Mouse (Mus musculus) embryonic facial prominence, embryonic 15.5 days (tissue): ENCODE data around the gene Parm1. TPM values are rescaled to one million over a fixed set of nuclear protein-coding genes. Genes with fewer than 3 reads are reported as not detected.

ENCODE experiments used
- ATAC-seq: fragments of 200-750 bp; cut with Nextera tagmentation; 2 replicates; pipeline ENCODE4 v1.8.0; 2017; ENCODE audit warnings: low read depth, moderate TSS enrichment; ENCODE audit not compliant: insufficient number of reproducible peaks, low FRiP score, low TSS enrichment
- H3K27ac ChIP-seq: fragments of 300-500 bp; sonication (generic); replicated peaks from 2 replicates; pipeline ENCODE4 v1.5.1; 2015; ENCODE audit warnings: mild to moderate bottlenecking, inconsistent platforms
- H3K27me3 ChIP-seq: fragments of 300-500 bp; sonication (generic); 2 replicates; pipeline ENCODE4 v1.6.1; 2015; ENCODE audit warnings: inconsistent platforms
- H3K36me3 ChIP-seq: fragments of 300-500 bp; sonication (generic); 2 replicates; pipeline ENCODE4 v1.6.1; 2015; ENCODE audit warnings: mild to moderate bottlenecking, inconsistent platforms
- H3K4me1 ChIP-seq: fragments of 300-500 bp; sonication (generic); 2 replicates; pipeline ENCODE4 v1.6.1; 2015; ENCODE audit warnings: inconsistent platforms
- H3K4me2 ChIP-seq: fragments of 300-500 bp; sonication (generic); replicated peaks from 2 replicates; pipeline ENCODE4 v1.6.1; 2015; ENCODE audit warnings: mild to moderate bottlenecking, inconsistent platforms
- H3K4me3 ChIP-seq: fragments of 300-500 bp; sonication (generic); replicated peaks from 2 replicates; pipeline ENCODE4 v1.5.1; 2015; ENCODE audit warnings: mild to moderate bottlenecking, inconsistent platforms
- H3K9ac ChIP-seq: fragments of 300-500 bp; sonication (generic); 2 replicates; pipeline ENCODE4 v1.6.1; 2015; ENCODE audit warnings: inconsistent platforms
- H3K9me3 ChIP-seq: fragments of 300-500 bp; sonication (generic); replicated peaks from 2 replicates; pipeline ENCODE4 v1.6.1; 2016; ENCODE audit warnings: inconsistent platforms
- WGBS: fragments of 180-500 bp; shearing (Covaris S2); methylation state at CpG from one replicate; pipeline ENCODE4 v1.1.7; 2015; 5-methylcytosine and 5-hydroxymethylcytosine counted together
- polyA plus RNA-seq: library from polyadenylated mRNA; unstranded; fragments of >200 nt; fragmentation: Nextera tagmentation; extraction: Ambion mirVana; gene quantifications from 2 replicates; pipeline ENCODE4 v1.2.1, GENCODE M21; 2015

Parm1 gene
- polyA plus RNA-seq, 1 experiment from 2014 or later = 25.9 TPM

DNA sequence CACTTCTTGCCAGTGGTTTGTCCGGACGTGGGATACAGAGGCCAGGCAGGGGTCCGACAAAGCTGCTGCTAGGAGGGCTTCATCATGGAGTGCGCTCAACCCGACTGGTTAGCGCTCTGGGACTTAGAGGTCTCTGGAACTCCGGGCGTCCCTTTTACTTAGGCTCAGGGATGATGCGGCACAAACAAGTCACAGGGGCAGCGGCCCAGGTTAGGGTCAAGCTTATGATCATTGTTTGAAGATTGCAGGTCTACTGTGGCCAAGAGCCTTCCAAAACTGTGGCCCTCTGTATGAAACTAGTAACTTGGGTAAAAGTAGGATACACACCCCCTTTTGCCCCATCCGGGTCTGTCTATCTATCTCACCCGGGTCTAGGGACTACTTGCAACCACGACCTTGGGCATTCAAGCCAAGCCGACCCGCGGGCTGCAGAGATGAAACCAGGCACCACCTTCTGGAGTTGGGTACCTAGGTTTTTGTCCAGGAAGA lies 931 bp downstream of the Parm1 start:
- H3K4me3 ChIP-seq = peak overlapping the region; percentile 62
- H3K4me1 ChIP-seq = peaks cover 20% of the 10 kb centered on the region
- peak overlapping the region; percentile 50 for H3K9ac ChIP-seq
- 2% methylated on average over 16 of the region's 16 CpGs for whole genome bisulfite sequencing
- no peak overlapping the region; the same call in 1 of the 2 replicates for H3K27ac ChIP-seq
- H3K27me3 ChIP-seq = no peaks in the 10 kb centered on the region
- H3K36me3 ChIP-seq = no peaks in the 10 kb centered on the region
- no peaks in the 10 kb centered on the region for H3K9me3 ChIP-seq
- no peak for ATAC-seq
- H3K4me2 ChIP-seq = peak overlapping the region; percentile 92

DNA sequence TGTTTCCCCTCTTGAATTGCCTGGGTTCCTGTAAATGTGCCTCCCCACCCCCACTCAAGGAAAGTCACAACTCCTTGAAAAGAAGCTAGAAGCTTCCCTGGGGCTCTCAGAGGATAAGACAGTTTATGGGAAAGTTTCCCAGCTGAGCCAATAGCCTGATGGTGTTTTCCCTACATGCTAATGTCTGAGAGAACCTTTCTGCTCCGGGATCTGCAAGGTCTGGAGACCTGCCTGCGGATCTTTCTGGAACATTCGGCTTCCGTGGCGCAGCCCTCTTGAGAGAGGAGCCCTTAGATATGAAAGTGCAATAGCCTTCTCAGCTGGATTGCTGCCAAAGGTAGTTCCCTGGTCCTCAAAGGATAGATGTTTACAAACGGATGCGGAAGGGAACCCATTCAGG lies 1.5 kb downstream of the Parm1 start:
- no peaks in the 10 kb centered on the region for H3K36me3 ChIP-seq
- no peaks in the 10 kb centered on the region for H3K27me3 ChIP-seq
- H3K27ac ChIP-seq = no peak overlapping the region
- no peak overlapping the region for H3K9ac ChIP-seq
- peak overlapping the region; percentile 62 for H3K4me3 ChIP-seq
- peak overlapping the region; percentile 92 for H3K4me2 ChIP-seq
- 12% methylated on average over 7 of the region's 7 CpGs for WGBS
- H3K4me1 ChIP-seq = peaks cover 20% of the 10 kb centered on the region
- no peak for ATAC-seq
- H3K9me3 ChIP-seq = no peaks in the 10 kb centered on the region

DNA sequence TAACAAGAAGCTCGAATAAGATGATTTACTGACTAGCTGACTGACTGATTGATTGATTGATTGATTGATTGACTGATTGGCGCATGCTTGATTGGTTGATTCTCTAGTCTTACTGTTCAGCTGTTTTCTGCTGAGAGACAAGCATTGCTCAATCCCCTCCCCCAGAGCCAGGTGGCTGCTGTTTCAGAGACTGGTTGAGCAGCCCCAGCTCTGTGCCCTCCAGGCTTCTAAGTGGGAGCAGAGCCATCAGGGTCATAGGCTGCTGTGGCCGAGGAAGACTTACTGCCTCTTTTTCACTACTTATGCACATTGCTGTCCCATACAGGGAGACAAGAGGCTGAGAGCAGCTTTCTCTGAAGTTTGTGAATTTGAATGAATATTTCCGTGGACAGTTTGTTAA lies 2.1 kb downstream of the Parm1 start:
- Histone ChIP-seq H3K27me3 (no peaks in the 10 kb centered on the region), H3K4me3 (peak overlapping the region; percentile 62), H3K27ac (no peak overlapping the region), H3K9ac (no peak overlapping the region), H3K4me1 (peaks cover 20% of the 10 kb centered on the region), H3K36me3 (no peaks in the 10 kb centered on the region), H3K9me3 (no peaks in the 10 kb centered on the region), H3K4me2 (peak overlapping the region; percentile 92)
- no peak for ATAC-seq
- 20% methylated on average over 4 of the region's 4 CpGs for WGBS

DNA sequence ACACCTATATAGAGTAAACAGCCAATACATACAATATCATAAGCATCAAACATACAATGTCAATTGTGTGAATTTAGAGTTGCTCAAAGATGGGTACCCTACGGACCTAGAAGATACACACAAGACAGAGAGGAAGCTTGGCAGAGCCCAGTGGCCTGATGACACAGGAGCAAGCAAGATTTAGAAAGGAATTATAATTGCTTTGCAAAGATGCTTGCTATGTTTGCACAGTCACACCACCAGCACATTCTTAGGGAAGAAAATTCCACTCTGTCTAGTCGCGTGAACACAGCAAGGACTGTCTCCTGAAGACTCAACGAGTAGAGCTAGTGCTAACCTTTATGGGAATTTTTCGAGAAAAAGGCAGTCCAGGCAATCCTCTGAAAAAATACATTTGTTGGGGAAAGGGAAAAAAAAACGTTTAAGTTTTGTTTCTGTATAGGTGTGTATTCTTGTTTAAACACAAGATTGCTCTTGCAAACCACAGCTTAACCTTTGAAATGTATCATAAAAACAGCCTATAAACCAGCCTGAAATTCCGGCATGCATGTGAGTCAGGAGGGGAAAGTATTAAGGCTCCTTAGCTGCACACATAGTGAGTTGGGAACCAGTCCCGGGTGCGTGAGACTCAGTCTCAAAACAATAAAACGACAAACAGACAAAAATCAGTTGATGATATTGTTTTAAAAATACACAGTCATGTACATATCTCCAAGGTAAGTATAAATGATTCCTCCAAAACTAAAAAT lies 15.5 kb downstream of the Parm1 start:
- Histone ChIP-seq H3K27me3 (no peaks in the 10 kb centered on the region), H3K9me3 (no peaks in the 10 kb centered on the region), H3K9ac (no peak overlapping the region), H3K36me3 (no peaks in the 10 kb centered on the region), H3K27ac (no peak overlapping the region), H3K4me3 (no peak overlapping the region), H3K4me2 (no peak overlapping the region), H3K4me1 (no peaks in the 10 kb centered on the region)
- 77% methylated on average over 10 of the region's 10 CpGs for WGBS
- no peak for ATAC-seq

DNA sequence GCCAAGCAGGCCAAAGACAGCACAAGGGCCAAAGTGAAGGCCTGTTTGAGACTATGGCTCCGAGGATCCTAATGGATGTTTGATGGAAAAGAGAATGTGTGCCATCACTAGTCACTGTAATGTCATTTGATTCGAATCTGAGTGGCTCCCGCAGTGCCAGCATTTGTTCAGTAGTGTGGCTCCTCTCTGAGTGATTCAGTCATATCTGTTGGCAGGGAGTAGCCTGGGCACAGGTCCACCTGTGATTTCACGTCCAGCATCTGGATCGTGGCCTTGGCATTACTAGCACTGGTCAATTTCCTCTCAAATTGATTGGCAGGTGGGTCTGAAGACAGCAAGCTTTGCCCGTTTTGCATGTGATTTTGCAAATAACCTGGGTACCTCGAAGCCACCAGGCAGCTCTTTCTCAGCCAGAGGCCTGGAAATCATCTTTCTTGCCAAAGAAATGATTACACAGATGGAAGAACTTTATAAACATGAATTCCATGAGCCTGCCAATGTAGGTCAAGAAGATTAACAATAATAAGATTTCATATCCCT lies 41.7 kb downstream of the Parm1 start:
- ATAC-seq = no peak

DNA sequence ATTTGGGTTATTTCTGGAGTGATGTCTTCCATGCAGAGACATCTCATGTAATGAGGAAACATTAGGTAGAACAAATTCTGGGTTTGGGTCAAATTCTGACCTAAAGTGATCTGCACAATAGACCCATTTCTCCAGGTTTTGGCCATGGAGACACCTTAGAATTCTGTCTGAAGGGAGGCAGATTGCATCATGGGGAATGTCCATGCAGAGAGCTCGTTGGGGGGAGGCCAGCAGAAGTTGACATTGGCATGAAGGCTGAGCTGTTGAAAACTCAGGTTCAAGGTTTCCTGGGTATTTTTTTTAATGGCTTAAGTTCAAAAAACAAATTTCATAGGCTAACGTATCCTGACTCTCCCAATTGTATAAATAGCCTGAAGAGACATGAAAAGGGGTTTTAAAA lies 42.3 kb downstream of the Parm1 start:
- Histone ChIP-seq H3K9ac (no peak overlapping the region), H3K27ac (no peak overlapping the region), H3K4me1 (no peaks in the 10 kb centered on the region; the same call in 1 of the 2 replicates), H3K4me3 (no peak overlapping the region), H3K27me3 (no peaks in the 10 kb centered on the region), H3K9me3 (no peaks in the 10 kb centered on the region; the same call in 1 of the 2 replicates), H3K36me3 (no peaks in the 10 kb centered on the region), H3K4me2 (no peak overlapping the region)
- 45% methylated on average over 2 of the region's 2 CpGs for WGBS
- no peak for ATAC-seq

More for the DNA sequence above, 41.7 kb downstream of the Parm1 start:
- no peaks in the 10 kb centered on the region; the same call in 1 of the 2 replicates for H3K9me3 ChIP-seq
- H3K27ac ChIP-seq = no peak overlapping the region
- H3K27me3 ChIP-seq = no peaks in the 10 kb centered on the region
- no peaks in the 10 kb centered on the region for H3K36me3 ChIP-seq
- H3K9ac ChIP-seq = no peak overlapping the region
- H3K4me1 ChIP-seq = no peaks in the 10 kb centered on the region; the same call in 1 of the 2 replicates
- WGBS = 75% methylated on average over 7 of the region's 7 CpGs
- H3K4me2 ChIP-seq = no peak overlapping the region
- no peak overlapping the region for H3K4me3 ChIP-seq

DNA sequence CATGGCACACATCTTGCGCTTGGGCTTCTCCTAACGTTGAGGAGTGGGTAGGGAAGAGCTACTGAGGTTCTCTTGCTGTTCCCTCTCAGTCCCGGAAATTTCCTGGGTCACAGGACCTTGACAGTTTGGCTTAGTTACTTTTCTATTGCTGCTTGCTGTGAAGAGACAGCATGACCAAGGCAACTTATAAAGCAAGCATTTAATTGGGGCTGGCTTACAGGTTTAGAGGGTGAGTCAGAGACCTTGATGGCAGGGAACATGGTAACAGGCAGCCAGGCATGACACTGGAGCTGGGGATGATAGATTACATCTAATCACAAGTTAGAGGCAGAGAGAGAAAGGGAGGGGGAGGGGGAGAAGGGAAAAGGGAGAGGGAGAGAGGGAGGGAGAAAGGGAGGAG lies 44.0 kb downstream of the Parm1 start:
- ATAC-seq = no peak
- Histone ChIP-seq H3K36me3 (no peaks in the 10 kb centered on the region), H3K4me2 (no peak overlapping the region), H3K27ac (no peak overlapping the region), H3K9me3 (no peaks in the 10 kb centered on the region; the same call in 1 of the 2 replicates), H3K4me1 (no peaks in the 10 kb centered on the region; the same call in 1 of the 2 replicates), H3K27me3 (no peaks in the 10 kb centered on the region), H3K9ac (no peak overlapping the region), H3K4me3 (no peak overlapping the region)
- 85% methylated on average over 3 of the region's 3 CpGs for WGBS

DNA sequence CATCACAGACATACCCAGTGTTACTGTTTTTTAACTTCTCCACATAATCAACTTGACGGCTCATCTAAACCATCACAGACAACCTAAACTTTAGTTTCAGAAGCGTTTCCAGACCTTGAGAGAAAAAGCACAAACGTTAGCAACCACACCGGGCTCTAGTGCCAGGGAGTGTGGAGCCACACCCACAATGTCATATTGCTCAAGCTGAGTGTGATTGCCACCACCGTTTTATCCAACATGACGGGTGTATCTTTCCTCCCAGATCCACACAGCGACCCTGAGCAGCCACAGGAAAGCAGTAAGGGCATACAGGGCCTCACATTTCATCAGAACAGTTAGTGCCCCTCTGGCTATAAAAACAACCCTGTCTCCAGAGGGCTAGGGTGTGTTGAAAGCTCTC lies 45.1 kb downstream of the Parm1 start:
- Histone ChIP-seq H3K4me1 (no peaks in the 10 kb centered on the region; the same call in 1 of the 2 replicates), H3K4me3 (no peak overlapping the region), H3K4me2 (no peak overlapping the region), H3K9ac (no peak overlapping the region), H3K9me3 (no peaks in the 10 kb centered on the region; the same call in 1 of the 2 replicates), H3K36me3 (no peaks in the 10 kb centered on the region), H3K27ac (no peak overlapping the region), H3K27me3 (no peaks in the 10 kb centered on the region)
- WGBS = 60% methylated on average over 7 of the region's 7 CpGs
- ATAC-seq = no peak

DNA sequence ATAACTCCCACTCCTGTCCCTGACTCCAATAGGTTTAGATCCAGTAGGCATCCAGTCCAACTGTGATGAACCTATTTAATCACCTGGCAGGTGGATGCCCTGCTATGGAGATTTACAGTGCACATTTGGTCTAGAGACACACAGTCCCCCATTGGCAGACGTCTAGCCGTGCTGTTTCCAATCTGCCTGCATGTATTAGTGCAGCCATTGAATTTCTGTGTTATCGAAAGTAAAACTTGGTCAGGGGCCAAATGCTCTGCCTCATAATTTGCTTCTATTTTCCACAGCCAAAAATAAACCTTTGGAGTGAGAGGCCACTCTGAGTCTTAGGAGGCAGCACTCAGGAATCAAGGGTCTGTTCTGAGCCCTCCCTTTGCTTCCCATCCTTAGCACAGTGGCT lies 46.6 kb downstream of the Parm1 start:
- Histone ChIP-seq H3K36me3 (no peaks in the 10 kb centered on the region), H3K27ac (no peak overlapping the region), H3K4me1 (no peaks in the 10 kb centered on the region; the same call in 1 of the 2 replicates), H3K4me2 (no peak overlapping the region), H3K27me3 (no peaks in the 10 kb centered on the region), H3K4me3 (no peak overlapping the region), H3K9me3 (no peaks in the 10 kb centered on the region; the same call in 1 of the 2 replicates), H3K9ac (no peak overlapping the region)
- 47% methylated on average over 3 of the region's 3 CpGs for WGBS
- no peak for ATAC-seq

DNA sequence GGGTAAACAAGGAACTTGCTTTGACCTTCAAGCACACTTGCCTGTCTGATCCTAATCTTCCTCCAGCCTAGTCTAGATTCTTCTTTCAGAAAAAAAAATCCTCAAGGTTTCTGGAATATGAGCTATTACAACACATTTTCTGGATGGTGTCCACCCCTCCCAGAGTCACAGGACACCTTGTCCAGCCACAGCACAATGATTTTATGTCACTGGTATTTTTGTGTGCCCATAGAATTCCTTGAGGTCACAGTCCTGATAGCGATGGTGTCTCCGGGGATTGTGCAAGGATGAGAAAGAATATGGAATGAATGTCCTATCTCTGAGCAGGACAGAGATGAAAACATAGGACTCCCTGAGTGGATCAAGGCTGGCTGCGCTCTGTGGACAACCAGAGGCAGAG lies 48.0 kb downstream of the Parm1 start:
- ATAC-seq = no peak
- H3K27ac ChIP-seq = no peak overlapping the region
- no peak overlapping the region for H3K4me2 ChIP-seq
- no peaks in the 10 kb centered on the region; the same call in 1 of the 2 replicates for H3K4me1 ChIP-seq
- H3K36me3 ChIP-seq = no peaks in the 10 kb centered on the region
- no peaks in the 10 kb centered on the region for H3K27me3 ChIP-seq
- 93% methylated on average over 3 of the region's 3 CpGs for WGBS
- H3K9ac ChIP-seq = no peak overlapping the region
- no peaks in the 10 kb centered on the region; the same call in 1 of the 2 replicates for H3K9me3 ChIP-seq
- H3K4me3 ChIP-seq = no peak overlapping the region

DNA sequence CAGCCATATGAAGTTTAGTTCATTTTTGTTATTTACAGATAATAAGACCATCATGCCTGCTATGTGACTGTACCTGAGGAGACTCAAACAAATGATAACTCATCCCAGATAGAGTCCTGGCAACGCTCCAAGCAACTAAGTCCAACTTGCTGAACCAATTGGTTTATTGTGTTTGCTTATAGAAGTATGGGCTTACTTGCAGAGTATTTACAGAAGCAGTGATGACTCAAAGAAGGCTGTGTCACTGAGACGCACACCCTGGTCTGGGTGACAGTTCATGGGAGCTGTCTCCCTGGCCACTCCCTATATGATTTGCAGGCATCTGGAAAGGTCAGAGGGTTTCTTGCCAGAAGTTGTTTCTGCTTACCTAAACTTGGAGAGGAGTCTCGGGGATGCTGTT lies 49.2 kb downstream of the Parm1 start:
- no peak for ATAC-seq
- Histone ChIP-seq H3K4me3 (no peak overlapping the region), H3K36me3 (no peaks in the 10 kb centered on the region), H3K9me3 (no peaks in the 10 kb centered on the region; the same call in 1 of the 2 replicates), H3K9ac (no peak overlapping the region), H3K27me3 (no peaks in the 10 kb centered on the region), H3K27ac (no peak overlapping the region), H3K4me1 (no peaks in the 10 kb centered on the region; the same call in 1 of the 2 replicates), H3K4me2 (no peak overlapping the region)
- WGBS = 54% methylated on average over 3 of the region's 3 CpGs
